Mouse (Mus musculus) lung, adult 18-20 months (tissue): ENCODE results near the gene Fam171a2.

Experiments used
- DNase-seq, 2 experiments: peaks; one replicate each; pipeline ENCODE4 v3.0.0; 2022; ENCODE audit warnings: mixed read lengths in 2 of 2

Gene Fam171a2

DNA sequence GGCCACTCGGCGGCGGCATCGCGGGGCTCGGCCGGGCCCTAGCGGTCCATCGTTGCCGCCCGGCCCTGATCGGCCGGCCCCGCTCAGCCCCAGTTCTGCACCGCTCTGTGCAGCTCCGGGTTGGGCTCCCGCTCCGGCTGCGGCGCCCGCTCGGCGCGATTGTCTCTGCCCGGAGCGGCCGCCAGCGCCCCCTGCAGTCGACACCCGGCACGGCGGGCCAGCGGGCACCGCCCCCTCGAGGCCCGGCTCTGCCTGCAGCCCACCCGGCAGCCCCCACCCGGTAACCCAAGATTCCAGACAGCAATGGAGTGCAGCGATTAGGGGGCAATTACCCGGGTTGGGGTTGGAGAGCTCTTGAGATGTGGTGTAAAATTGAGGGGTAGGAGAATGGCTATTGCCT is at the start of gene Fam171a2:
Fam171a2 (minus strand) TSS at position 186 of the 400 bp plus-strand sequence.
- DNase-seq, result peak; percentile 54 to 72

DNA sequence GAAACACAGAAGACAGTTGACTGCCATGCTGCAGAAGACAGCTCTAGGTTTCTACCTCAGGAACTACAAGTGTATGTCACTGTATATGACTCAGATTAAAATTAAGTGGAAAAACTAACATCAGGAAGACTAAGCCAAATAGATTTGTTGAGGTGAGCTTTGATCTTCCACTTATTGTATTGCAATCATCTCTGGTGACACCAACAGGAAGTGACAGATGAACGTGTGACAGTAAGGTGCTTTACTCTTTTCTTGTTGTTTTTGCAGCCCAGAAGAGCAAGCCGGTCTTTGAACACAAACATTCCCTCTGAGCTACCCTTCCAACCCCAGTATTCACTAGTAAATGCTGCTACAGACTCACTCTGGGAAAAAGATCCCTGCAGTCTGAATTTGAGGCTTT is 49.2 kb upstream of the Fam171a2 start:
- no peak for DNase-seq

DNA sequence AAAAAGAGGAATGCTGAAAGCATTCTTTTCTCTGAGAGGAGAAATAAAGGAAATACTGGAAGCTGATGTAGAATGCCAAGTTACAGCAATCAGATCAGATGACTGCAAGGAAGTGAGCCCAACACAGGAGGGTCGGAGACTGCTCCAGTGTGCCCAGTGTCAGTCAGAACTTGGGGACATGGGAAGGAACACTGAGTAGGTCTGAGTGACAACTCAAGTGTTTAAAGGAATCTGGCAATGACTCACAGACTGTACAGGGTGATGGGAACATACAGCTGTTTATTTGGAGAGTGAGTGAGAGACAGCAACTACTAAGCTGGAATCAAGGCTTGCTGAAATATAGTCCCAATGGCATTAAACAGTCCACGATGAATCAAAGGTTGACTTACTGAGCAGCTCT is 48.7 kb upstream of the Fam171a2 start:
- peak in 1 of 2 experiments; percentile 16 for DNase-seq

DNA sequence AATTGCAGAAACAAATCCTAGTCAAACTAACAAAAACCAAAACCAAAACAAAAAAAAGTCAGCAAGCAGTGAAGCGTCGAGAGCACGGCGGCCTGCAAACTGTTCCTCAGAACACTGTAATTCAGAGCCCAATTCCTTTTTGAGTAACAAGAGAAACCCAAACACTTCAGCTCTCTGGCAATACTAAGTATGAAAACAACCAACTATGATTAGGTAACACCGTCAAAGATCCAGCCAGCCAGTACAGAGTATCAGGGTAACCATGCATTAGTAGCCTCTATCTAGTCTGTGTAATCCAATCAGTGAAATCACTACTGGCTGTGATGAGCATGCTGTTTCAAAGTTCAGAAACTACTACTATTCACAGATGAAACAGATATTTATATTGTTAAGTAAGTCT is 48.3 kb upstream of the Fam171a2 start:
- DNase-seq, result peak in 1 of 2 experiments; percentile 26

GRCm38 (mm10) chr11:102495114-102495513 is 47.6 kb upstream of the Fam171a2 start:
- DNase-seq, result no peak

DNA sequence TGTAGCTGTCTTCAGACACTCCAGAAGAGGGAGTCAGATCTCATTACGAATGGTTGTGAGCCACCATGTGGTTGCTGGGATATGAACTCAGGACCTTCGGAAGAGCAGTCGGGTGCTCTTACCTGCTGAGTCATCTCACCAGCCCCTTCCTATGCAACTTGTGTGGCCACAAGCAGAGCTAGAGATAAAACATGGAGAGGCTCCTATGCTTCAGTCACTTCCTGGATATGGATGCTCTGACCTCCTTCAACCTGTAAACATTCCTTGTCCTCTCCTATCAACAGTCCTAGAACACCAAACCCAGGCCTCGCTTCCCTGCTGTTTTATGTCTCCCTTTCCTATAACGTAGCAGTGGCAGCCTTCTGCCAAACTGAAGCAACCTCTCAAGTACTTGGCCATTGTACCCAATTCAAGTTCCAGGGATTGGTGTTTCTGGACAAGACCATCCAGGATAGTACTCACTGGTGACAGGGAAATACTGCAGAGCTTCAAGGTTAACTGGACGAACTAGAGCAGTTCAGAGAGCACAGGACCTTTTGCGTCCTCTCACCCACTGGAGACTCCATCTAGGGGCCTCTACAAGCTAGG is 46.7 kb upstream of the Fam171a2 start:
- DNase-seq, result no peak

- DNase-seq, result no peak
Measured at GRCm38 (mm10) chr11:102493241-102493640, 45.8 kb upstream of the Fam171a2 start.

DNA sequence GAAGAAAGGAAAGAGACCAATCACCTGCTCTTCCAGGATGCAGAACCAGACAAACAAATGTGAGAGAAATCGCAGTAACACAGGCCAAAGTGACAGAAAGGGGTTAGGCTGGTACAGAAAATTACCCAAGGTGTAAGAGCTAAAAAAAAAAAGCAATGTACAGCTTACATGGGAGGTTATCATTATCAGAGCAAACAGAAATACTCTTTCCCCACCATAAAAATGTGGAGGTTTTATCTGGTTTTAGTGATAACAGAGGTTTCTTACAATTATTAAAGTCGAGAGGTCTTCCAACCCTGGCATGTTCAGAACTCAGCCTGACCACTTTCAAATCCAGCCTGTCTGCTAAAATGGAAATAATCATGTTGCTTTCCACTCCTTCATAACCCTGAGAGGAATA is 40.4 kb upstream of the Fam171a2 start:
- DNase-seq, result no peak

GRCm38 (mm10) chr11:102486733-102487386 is 39.4 kb upstream of the Fam171a2 start:
- DNase-seq, result peak in 1 of 2 experiments; percentile 63

DNA sequence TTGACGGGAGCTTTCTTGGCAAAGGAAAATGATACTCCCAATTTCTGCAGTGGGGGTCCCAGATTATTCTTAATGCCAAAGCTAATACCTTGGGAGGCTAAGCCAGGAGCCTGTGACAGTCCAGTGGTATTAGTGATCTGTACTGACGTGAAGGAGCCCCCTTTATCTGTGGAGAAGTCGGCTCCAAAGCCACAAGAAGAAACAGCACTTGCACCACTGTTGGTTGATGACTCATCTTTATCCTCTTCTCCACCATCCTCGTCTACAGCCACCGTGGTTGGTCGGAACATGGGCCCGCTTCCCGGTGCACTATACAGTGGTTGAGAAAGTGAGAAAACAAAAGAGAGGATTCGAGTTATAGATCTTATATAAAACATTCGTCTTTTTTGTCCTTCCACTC is 34.3 kb upstream of the Fam171a2 start:
- DNase-seq, result no peak

DNA sequence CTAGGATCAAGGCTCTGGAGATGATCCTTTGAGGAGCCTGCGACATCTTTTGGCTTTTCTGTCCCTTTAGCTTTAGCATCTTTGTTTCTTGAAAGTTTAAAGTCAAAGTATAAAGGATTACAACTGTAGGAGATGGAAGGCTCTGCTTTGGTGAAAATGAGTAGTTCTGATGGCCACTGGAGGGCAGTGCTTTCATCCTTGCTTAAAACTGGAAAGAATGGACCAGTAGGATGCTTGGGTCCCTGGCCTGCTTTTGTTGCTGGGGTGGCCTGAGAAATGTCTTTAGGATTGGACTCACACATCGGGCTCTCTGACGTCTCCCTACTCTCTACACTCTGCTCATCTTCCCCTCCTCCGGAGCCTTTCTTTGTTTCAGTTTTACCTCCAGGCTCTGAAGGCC is 33.4 kb upstream of the Fam171a2 start:
- DNase-seq, result no peak

DNA sequence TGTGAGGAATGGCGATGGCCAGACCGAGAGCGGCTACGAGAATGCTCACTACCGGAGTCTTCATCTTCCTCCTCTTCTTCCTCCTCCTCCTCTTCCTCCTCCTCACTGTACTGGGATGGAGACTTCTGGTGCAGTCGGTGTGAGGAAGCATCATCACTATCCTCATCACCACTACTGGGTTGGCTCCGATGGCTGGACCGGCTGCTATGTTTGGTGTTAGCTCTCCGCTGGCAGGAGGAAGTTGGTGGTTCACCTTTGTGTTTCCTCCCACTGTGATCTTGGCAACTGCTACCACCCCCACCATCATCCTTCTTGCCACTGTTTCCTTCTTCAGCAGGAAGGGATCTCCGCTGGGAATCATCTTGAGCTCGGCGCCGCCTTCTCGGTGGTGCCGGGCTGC is 32.6 kb upstream of the Fam171a2 start:
- no peak for DNase-seq

- DNase-seq, result no peak
Measured at GRCm38 (mm10) chr11:102479581-102479980, 32.1 kb upstream of the Fam171a2 start.

DNA sequence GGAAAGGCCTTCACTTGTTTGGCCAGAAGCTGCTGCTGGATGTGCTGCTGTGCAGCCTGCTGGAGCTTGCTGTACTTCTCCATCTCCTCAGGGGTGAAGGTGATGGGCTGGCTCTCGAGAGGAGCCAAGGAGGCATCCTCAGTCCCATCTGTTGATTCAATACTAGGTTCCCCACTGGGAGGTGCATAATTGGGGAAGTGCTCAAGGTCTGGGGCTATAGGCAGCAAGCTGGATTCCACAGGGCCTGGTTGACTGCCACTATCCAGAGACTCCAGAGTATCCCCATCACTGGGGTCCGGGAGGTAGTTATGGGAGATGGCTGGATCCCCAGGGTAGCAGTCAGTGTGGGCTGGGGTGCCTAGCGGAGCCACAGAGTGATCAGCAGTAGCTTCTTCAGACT is 31.2 kb upstream of the Fam171a2 start:
- DNase-seq, result no peak

GRCm38 (mm10) chr11:102475027-102475426 is 27.5 kb upstream of the Fam171a2 start:
- no peak for DNase-seq

GRCm38 (mm10) chr11:102469648-102470357 is 22.3 kb upstream of the Fam171a2 start, which contains the start of gene Itga2b:
Gene Itga2b (minus strand): TSS chr11:102470122.
- no peak for DNase-seq

DNA sequence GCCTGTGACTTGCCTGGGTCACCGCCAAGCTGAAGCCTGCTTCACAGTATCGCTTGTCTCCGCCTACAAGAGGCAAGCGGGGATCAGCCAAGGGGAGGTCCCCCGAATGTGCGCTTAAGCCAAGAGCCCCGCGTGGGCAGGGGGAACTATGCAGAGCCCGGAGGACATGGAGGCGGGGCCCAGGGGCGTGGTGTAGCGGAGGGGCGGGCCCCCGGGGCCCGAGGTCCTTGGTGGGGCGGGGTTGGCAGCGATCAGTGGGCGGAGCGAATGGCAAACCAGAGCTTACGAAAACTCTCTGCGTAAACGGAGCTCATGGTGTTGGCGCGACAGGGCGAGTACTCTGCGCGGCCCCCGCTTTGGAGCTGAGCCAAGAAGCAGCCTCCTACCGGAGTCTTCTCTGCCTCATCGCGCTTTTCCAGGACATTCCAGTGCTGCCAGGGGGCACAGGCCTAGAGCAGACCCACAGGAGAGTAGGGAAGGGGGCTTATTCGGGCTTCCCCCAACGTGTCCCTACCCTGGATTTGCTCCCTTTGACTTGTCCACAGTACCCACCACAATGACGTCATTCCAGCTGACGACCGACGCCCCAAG is 19.7 kb upstream of the Fam171a2 start:
- peak; percentile 98 to 99 for DNase-seq

GRCm38 (mm10) chr11:102465713-102466436 is 18.4 kb upstream of the Fam171a2 start:
- DNase-seq, result peak; percentile 75 to 84

DNA sequence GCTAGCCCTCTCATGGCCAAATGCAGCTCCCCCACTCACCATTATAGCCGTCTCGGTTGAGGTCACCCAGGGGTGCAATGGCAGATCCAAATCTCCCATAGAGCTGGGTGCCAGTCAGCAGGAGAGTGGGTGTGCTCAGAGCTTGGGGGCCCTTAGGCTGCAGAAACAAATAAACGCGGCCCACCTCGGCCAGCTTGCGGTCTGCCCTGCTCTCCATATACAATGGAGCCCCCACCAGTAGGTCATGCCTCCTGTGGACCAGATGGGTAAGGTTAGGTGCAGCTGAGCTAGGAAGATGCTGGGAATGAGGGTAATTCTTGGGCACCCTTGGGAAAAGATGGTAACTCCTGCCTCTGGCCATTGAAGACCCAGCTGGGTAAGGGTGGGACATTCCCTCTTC is 17.4 kb upstream of the Fam171a2 start:
- no peak for DNase-seq

GRCm38 (mm10) chr11:102461764-102462163 is 14.3 kb upstream of the Fam171a2 start:
- DNase-seq, result no peak

GRCm38 (mm10) chr11:102460541-102460940 is 13.1 kb upstream of the Fam171a2 start:
- DNase-seq, result no peak

DNA sequence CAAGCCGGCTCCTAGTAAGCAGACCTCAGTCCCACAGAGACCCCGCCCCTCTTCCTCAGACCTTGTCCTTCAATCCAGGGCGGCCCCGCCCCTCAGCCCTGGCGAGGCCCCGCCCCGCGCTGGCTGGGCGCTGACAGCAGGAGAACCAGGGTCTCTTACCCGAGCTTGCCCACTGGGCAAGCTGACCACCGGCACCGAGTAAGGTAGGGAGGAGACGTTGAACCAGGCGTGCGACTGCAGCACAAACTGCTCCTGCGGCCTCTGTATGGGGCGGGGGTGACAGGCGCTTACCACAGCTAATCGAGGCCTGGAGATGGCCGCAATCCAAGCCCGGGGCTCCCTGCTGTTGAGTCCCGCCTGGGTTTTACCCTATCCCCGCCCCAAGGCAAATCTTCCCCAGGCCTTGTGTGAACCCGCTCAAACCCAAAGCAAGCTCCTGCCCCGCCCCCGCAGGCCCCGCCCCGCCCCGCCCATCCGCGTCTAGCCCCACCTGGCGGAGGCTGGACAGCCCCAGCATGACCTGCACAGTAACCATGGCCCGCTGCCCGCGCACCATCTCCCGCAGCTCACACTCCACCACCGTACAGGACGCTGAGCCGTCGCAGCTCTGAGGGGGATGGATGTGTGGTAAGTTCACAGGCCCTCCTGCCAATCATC is 8.4 kb upstream of the Fam171a2 start:
- DNase-seq, result peak; percentile 70 to 79
